Mouse (Mus musculus) forebrain, embryonic 14.5 days (tissue): ENCODE results near the gene Krt17. TPM values are rescaled to one million over a fixed set of nuclear protein-coding genes. Genes with fewer than 3 reads are reported as not detected.
"Not testable (repeated sequence)": the region's sequence is repeated elsewhere in the genome, so short reads cannot be mapped to it uniquely, and the experiment has no call there.

ENCODE experiments used
- ATAC-seq: fragments of 200-750 bp; cut with Nextera tagmentation; 2 replicates; pipeline ENCODE4 v1.8.0; 2017; ENCODE audit warnings: mild to moderate bottlenecking, moderate library complexity
- DNase-seq: peaks from one replicate; pipeline ENCODE4 v3.0.0-alpha.2; 2015; ENCODE audit warnings: low spot score
- H3K27ac ChIP-seq: fragments of 300-500 bp; sonication (generic); 2 replicates; pipeline ENCODE4 v1.5.1; 2014; ENCODE audit warnings: low read depth, mild to moderate bottlenecking, control low read depth, low read length, moderate library complexity
- H3K27me3 ChIP-seq: fragments of 300-500 bp; sonication (generic); replicated peaks from 2 replicates; pipeline ENCODE4 v1.6.1; 2014; ENCODE audit warnings: low read length, control low read depth, mixed read lengths; ENCODE audit not compliant: control insufficient read depth, insufficient read depth
- H3K36me3 ChIP-seq: fragments of 300-500 bp; sonication (generic); 2 replicates; pipeline ENCODE4 v1.6.1; 2014; ENCODE audit warnings: low read length, control low read depth; ENCODE audit not compliant: control insufficient read depth, insufficient read depth
- H3K4me1 ChIP-seq: fragments of 300-500 bp; sonication (generic); 2 replicates; pipeline ENCODE4 v1.6.1; 2014; ENCODE audit warnings: antibody characterized with exemption, low read length, control low read depth; ENCODE audit not compliant: control insufficient read depth, insufficient read depth
- H3K4me2 ChIP-seq: fragments of 300-500 bp; sonication (generic); 2 replicates; pipeline ENCODE4 v1.6.1; 2014; ENCODE audit warnings: mild to moderate bottlenecking, control low read depth, low read length
- H3K4me3 ChIP-seq: fragments of 300-500 bp; sonication (generic); 2 replicates; pipeline ENCODE4 v1.5.1; 2014; ENCODE audit warnings: low read depth, low read length, control low read depth
- H3K9ac ChIP-seq: fragments of 300-500 bp; sonication (generic); 2 replicates; pipeline ENCODE4 v1.6.1; 2014; ENCODE audit warnings: mild to moderate bottlenecking, low read length, control low read depth, moderate library complexity
- H3K9me3 ChIP-seq: fragments of 300-500 bp; sonication (generic); replicated peaks from 2 replicates; pipeline ENCODE4 v1.6.1; 2016; ENCODE audit warnings: low read length, control low read depth, mixed read lengths; ENCODE audit not compliant: control insufficient read depth
- WGBS: fragments of 180-500 bp; shearing (Covaris S2); extraction: QIAGEN DNeasy Blood & Tissue Kit; methylation state at CpG from one replicate; pipeline ENCODE4 v1.1.7; 2014; 5-methylcytosine and 5-hydroxymethylcytosine counted together
- polyA plus RNA-seq: library from polyadenylated mRNA; unstranded; fragments of >200 nt; fragmentation: Nextera tagmentation; extraction: Ambion mirVana; gene quantifications from 2 replicates; pipeline ENCODE4 v1.2.1, GENCODE M21; 2014

The Krt17 gene
- polyA plus RNA-seq, 1 experiment from 2014 or later = 0.14 TPM

DNA sequence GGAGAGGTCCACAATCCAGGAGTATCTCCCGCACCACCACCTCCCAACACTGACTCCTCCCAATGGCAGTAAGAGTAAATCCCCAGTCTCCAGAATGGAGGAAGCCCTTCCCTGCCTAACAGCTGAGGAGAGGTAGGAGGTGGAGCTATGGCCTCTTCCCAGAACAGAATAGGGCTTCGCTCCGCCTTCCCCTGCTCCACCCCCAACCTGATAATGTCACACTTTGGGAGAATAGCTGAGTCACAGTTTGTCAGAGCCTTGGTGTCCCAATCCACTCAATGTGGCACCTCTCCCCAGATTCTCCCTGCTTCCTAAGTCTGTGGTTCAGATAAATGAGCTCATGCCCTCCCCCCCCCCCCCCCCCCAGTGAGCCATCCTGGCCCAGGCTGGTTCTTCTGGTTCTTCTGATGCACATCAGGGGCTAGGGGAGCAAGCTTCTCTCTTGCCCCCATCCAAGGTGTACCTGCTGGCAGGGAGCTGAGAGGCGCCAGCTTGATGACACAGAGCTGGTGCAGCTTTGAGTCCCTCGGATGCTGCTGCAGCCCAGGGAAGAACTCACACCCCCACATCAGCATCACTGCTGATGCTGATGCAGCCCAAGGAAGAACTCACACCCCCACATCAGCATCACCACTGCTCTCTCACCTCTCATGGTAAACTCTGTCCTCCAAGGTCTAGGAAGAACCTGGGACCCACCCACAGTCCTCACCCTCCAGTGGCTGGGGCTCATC, 6.3 kb downstream of the Krt17 start:
- Histone ChIP-seq H3K9me3 (no peaks in the 10 kb centered on the region), H3K27me3 (no peaks in the 10 kb centered on the region), H3K4me1 (no peaks in the 10 kb centered on the region), H3K4me2 (no peak overlapping the region), H3K36me3 (no peaks in the 10 kb centered on the region), H3K9ac (no peak overlapping the region), H3K27ac (no peak overlapping the region), H3K4me3 (no peak overlapping the region)
- 69% methylated on average over 5 of the region's 5 CpGs for WGBS
- ATAC-seq = no peak
- DNase-seq = no peak

DNA sequence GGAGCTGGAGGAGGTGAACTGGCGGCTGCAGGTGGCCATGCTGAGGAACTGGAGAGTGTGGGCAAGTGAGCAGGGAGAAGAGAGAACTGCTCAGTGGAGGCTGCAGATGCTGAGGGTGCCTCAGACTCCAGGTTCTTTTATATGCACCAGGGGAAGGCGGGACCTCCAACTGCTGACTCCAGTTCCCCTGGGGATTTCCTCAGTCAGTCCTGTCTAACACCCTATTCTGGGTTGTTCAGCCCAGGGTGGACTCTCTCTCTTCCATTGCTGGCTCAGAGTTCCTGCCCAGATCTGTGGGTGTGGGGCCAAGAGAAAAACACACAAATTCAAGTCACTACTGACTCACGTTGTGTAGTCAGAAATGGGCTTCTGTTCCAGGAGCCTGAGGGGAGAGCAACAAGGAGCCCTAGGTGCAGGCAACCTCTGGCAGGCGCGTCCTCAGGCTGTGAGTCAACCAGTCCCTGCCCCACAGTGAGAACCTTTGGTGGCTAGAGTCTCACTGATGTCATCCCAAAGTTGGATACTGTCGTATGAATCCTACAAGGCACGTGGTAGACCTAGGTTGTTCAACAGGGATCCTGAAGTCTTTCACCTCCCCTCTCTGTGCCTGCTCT, 11.9 kb downstream of the Krt17 start, which contains the start of gene Krt16:
Krt16 (minus strand) TSS at position 51 of the 614 bp plus-strand sequence.
- H3K27ac ChIP-seq = no peak within 1 kb of the TSS
- H3K4me2 ChIP-seq = no peak within 1 kb of the TSS
- H3K9me3 ChIP-seq = no peaks in the 10 kb centered on the region
- WGBS = 85% methylated on average over 7 of the region's 7 CpGs
- no peaks in the 10 kb centered on the region for H3K27me3 ChIP-seq
- no peak within 1 kb of the TSS for H3K4me3 ChIP-seq
- no peaks in the 10 kb centered on the region for H3K36me3 ChIP-seq
- H3K9ac ChIP-seq = no peak within 1 kb of the TSS
- no peak for DNase-seq
- ATAC-seq = no peak
- no peaks in the 10 kb centered on the region for H3K4me1 ChIP-seq

DNA sequence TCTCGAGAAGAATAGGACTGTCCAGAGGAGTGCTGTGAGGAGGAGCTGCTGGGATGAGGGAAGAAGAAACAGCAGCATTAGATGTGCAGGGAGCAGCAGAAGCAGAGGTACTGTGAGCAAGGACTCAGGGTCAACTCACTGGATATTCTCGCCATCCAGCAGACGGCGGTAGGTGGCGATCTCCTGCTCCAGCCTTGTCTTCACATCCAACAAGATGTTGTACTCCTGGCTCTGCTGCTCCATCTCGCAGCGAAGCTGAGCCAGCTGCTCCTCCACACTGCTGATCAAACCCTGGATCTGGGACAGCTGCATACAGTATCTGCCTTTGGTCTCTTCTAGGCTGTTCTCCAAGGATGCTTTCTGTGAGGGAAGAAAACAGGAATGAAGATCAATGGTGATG, 14.4 kb downstream of the Krt17 start:
- not testable (repeated sequence) for H3K27me3 ChIP-seq, H3K4me2 ChIP-seq, H3K4me1 ChIP-seq, H3K4me3 ChIP-seq, H3K36me3 ChIP-seq, H3K9me3 ChIP-seq, H3K9ac ChIP-seq, DNase-seq, ATAC-seq, H3K27ac ChIP-seq
- 74% methylated on average over 7 of the region's 7 CpGs for WGBS

DNA sequence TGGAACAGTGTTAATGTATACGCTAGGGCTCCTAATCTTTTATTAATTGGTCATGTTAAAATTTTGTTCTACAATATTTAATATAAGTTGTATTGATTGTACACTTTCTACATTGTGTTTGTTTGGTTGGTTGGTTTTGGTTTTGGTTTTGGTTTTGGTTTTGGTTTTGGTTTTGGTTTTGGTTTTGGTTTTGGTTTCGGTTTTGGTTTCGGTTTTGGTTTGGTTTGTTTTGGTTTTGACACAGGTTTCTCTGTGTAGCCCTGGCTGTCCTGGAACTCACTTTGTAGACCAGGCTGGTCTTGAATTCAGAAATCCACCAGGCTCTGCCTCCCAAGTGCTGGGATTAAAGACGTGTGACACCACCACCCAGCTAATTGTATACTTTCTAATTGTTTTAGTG, 20.6 kb downstream of the Krt17 start:
- ATAC-seq, H3K4me2 ChIP-seq, H3K9ac ChIP-seq, H3K4me3 ChIP-seq, H3K36me3 ChIP-seq, H3K27me3 ChIP-seq, H3K9me3 ChIP-seq, H3K27ac ChIP-seq, DNase-seq, H3K4me1 ChIP-seq: not testable (repeated sequence)
- 88% methylated on average over 4 of the region's 4 CpGs for WGBS

DNA sequence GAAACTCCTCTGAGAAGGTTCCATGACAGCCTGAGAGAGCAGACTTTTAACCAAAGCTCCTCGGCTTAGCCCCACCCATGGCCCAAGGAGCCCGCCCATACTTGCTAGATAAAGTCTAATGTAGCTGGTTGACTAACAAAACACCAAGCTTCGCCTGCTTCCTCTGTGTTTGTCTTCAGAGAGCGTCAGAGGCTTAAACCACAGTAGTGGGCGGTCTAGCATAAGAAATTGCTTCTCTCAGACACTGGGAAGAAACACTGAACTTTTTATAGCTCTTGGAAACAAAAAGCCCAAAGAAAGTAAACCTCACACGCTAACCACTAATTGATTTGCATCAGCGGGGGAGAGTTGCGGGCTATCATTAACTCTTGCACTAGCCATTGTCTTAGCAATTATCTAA, 39.1 kb downstream of the Krt17 start:
- DNase-seq = no peak
- peaks cover 6% of the 10 kb centered on the region for H3K9me3 ChIP-seq
- H3K4me1 ChIP-seq = no peaks in the 10 kb centered on the region
- no peaks in the 10 kb centered on the region for H3K36me3 ChIP-seq
- no peak overlapping the region for H3K4me2 ChIP-seq
- H3K27ac ChIP-seq = no peak overlapping the region
- H3K4me3 ChIP-seq = no peak overlapping the region
- H3K27me3 ChIP-seq = no peaks in the 10 kb centered on the region
- no peak for ATAC-seq
- no peak overlapping the region for H3K9ac ChIP-seq
- WGBS = 40% methylated on average over 8 of the region's 8 CpGs

DNA sequence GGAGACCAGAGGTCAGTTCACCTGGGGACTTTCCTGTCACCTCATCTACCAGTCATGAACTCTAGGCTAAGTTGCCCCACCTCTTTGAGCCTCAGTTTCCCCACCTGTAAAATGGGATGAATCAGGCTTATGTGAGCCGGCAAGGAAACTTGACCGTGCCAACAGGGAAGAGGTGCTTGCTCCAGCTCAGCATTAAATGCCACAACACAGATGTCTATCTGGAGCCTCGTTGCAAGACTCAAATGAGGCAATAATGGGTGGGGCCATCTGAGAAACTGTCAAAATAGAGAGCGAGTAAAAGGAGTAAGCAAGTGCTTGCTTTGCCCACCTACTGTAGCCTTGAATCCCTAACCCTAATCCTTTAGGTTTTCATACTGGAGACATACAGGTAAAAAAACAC, 41.5 kb downstream of the Krt17 start:
- no peaks in the 10 kb centered on the region for H3K9me3 ChIP-seq
- H3K36me3 ChIP-seq = no peaks in the 10 kb centered on the region
- no peaks in the 10 kb centered on the region for H3K4me1 ChIP-seq
- H3K9ac ChIP-seq = no peak overlapping the region
- no peak overlapping the region for H3K27ac ChIP-seq
- DNase-seq (no peak), ATAC-seq (no peak)
- H3K27me3 ChIP-seq = no peaks in the 10 kb centered on the region
- no peak overlapping the region for H3K4me3 ChIP-seq
- WGBS = 89% methylated on average over 4 of the region's 4 CpGs
- H3K4me2 ChIP-seq = no peak overlapping the region

DNA sequence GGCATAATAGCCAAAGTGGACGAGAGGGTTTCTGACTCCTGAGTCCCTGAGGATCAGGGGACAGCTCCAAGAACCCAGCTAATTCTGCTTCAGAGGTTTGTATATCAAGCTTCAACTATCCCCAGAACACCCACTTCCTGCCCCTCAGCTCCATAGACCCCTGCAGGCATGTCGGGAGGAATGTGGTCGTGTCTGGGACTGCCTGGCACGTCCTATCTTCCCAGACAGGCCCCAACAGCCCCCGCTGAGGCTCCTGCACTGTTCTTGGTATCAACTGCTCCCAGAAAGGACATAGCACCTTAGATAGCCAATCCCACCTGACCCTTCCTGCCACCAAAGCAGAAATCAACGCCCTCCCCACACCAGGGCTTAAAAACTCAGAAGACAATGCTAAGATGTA, 52.3 kb downstream of the Krt17 start:
- ATAC-seq (no peak), DNase-seq (no peak)
- Histone ChIP-seq H3K9me3 (no peaks in the 10 kb centered on the region), H3K4me2 (no peak overlapping the region), H3K36me3 (no peaks in the 10 kb centered on the region), H3K27ac (no peak overlapping the region), H3K4me1 (no peaks in the 10 kb centered on the region), H3K4me3 (no peak overlapping the region), H3K9ac (no peak overlapping the region), H3K27me3 (no peaks in the 10 kb centered on the region)
- 72% methylated on average over 6 of the region's 6 CpGs for WGBS

DNA sequence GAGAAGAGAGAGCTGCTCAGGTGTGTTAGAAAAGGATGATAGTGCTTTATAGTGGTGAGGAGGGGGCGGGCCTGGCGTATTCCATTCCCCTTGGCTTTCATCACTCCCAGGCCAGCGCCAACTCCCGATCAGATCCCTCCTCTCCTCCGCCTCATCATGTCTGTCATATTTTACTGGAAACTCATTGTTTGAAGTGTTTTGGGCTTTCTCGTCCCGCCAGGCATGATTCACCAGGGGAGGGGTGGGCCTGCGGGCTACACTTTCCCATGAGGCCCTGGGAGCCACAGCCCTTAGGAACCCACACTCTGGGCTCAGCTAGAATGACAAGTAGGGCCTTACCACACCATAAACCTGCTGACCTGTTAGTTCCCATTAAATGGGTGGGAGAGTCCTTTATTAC, 53.3 kb downstream of the Krt17 start, which contains the start of gene Krt14:
Krt14 (minus strand) TSS at position 51 of the 400 bp plus-strand sequence.
- no peaks in the 10 kb centered on the region for H3K4me1 ChIP-seq
- no peak within 1 kb of the TSS for H3K4me2 ChIP-seq
- H3K9me3 ChIP-seq = no peaks in the 10 kb centered on the region
- no peaks in the 10 kb centered on the region for H3K27me3 ChIP-seq
- no peak within 1 kb of the TSS for H3K27ac ChIP-seq
- H3K36me3 ChIP-seq = no peaks in the 10 kb centered on the region
- H3K9ac ChIP-seq = no peak within 1 kb of the TSS
- no peak for ATAC-seq
- no peak within 1 kb of the TSS for H3K4me3 ChIP-seq
- 91% methylated on average over 8 of the region's 8 CpGs for WGBS
- no peak for DNase-seq
